Mouse (Mus musculus) 3T3-L1 (cell line): ENCODE results near the gene Gna15.

Experiments used
- DNase-seq: peaks from one replicate; pipeline ENCODE4 v3.0.0-alpha.2; 2015; ENCODE audit warnings: low read depth, low spot score

Gna15 gene

GRCm38 (mm10) chr10:81524051-81524605, at the start of gene Gna15:
Gene Gna15, minus strand, starts transcription at chr10:81524225.
- no peak for DNase-seq

- DNase-seq, result no peak
These were observed 49.0 kb upstream of the Gna15 start for GRCm38 (mm10) chr10:81572975-81573374.

- no peak for DNase-seq
These were observed 48.2 kb upstream of the Gna15 start for GRCm38 (mm10) chr10:81572133-81572671.

GRCm38 (mm10) chr10:81571501-81571876, 47.5 kb upstream of the Gna15 start:
- peak; percentile 99 for DNase-seq

- peak; percentile 92 for DNase-seq
These were observed 46.9 kb upstream of the Gna15 start for GRCm38 (mm10) chr10:81570831-81571500.

- DNase-seq, result peak; percentile 46
These were observed 46.3 kb upstream of the Gna15 start for GRCm38 (mm10) chr10:81570238-81570800.

GRCm38 (mm10) chr10:81569507-81570237, 45.6 kb upstream of the Gna15 start:
- DNase-seq, result no peak

- DNase-seq, result no peak
These were observed 44.6 kb upstream of the Gna15 start for GRCm38 (mm10) chr10:81568381-81569191.

GRCm38 (mm10) chr10:81565257-81566228, 41.5 kb upstream of the Gna15 start:
- no peak for DNase-seq

GRCm38 (mm10) chr10:81564734-81565133, 40.7 kb upstream of the Gna15 start:
- DNase-seq, result peak; percentile 46

GRCm38 (mm10) chr10:81564216-81564615, 40.2 kb upstream of the Gna15 start:
- DNase-seq, result peak; percentile 67

GRCm38 (mm10) chr10:81563481-81563880, 39.5 kb upstream of the Gna15 start:
- peak; percentile 94 for DNase-seq

GRCm38 (mm10) chr10:81562411-81562810, 38.4 kb upstream of the Gna15 start:
- no peak for DNase-seq

GRCm38 (mm10) chr10:81560719-81561459, 36.9 kb upstream of the Gna15 start:
- DNase-seq, result no peak

- no peak for DNase-seq
These were observed 35.9 kb upstream of the Gna15 start for GRCm38 (mm10) chr10:81559627-81560539.

- DNase-seq, result no peak
These were observed 35.2 kb upstream of the Gna15 start, which contains the start of gene Aes for GRCm38 (mm10) chr10:81559163-81559626. Gene Aes, plus strand, starts transcription at chr10:81559488.

GRCm38 (mm10) chr10:81557491-81557890, 33.5 kb upstream of the Gna15 start:
- DNase-seq, result no peak

GRCm38 (mm10) chr10:81556282-81556681, 32.3 kb upstream of the Gna15 start:
- DNase-seq, result no peak
